Mouse (Mus musculus) monocyte, adult 2 months (primary cell): ENCODE data around the gene Akap3.
A peak's percentile ranks its signal among the peaks of the same experiment; 100 is the strongest.

ENCODE experiments used
- DNase-seq, 2 experiments: peaks; one replicate each; pipeline ENCODE4 v3.0.0; 2022; ENCODE audit warnings: low spot score in 2 of 2, low read depth in 1 of 2

Akap3 gene

GRCm38 (mm10) chr6:126852881-126853280 is at the start of gene Akap3:
Gene Akap3 (plus strand): TSS chr6:126853098.
- no peak for DNase-seq

GRCm38 (mm10) chr6:126806783-126807182 is 46.1 kb upstream of the Akap3 start:
- no peak for DNase-seq

GRCm38 (mm10) chr6:126808134-126808533 is 44.8 kb upstream of the Akap3 start:
- DNase-seq: no peak

GRCm38 (mm10) chr6:126808561-126808960 is 44.3 kb upstream of the Akap3 start:
- DNase-seq: no peak

GRCm38 (mm10) chr6:126811481-126811880 is 41.4 kb upstream of the Akap3 start:
- no peak for DNase-seq

- no peak for DNase-seq
These were observed 37.6 kb upstream of the Akap3 start for GRCm38 (mm10) chr6:126815206-126815750.

- DNase-seq: no peak
These were observed 36.6 kb upstream of the Akap3 start for GRCm38 (mm10) chr6:126816338-126816737.

GRCm38 (mm10) chr6:126823087-126823486 is 29.8 kb upstream of the Akap3 start:
- no peak for DNase-seq

- no peak for DNase-seq
These were observed 16.3 kb upstream of the Akap3 start for GRCm38 (mm10) chr6:126836628-126837027.

- peak; percentile 67 to 81 for DNase-seq
These were observed 3.9 kb upstream of the Akap3 start, which contains the start of gene Ndufa9 for GRCm38 (mm10) chr6:126848712-126849704. Gene Ndufa9 (minus strand): TSS chr6:126849136.

GRCm38 (mm10) chr6:126877118-126877517 is 24.2 kb downstream of the Akap3 start:
- no peak for DNase-seq

- DNase-seq: no peak
These were observed 54.5 kb downstream of the Akap3 start for GRCm38 (mm10) chr6:126907378-126907777.

GRCm38 (mm10) chr6:126907876-126908275 is 55.0 kb downstream of the Akap3 start:
- no peak for DNase-seq

- no peak for DNase-seq
These were observed 57.8 kb downstream of the Akap3 start for GRCm38 (mm10) chr6:126910727-126911126.

- DNase-seq: no peak
These were observed 62.0 kb downstream of the Akap3 start for GRCm38 (mm10) chr6:126914928-126915327.

GRCm38 (mm10) chr6:126921111-126921881 is 68.4 kb downstream of the Akap3 start, which contains the start of gene Dyrk4:
Gene Dyrk4 (minus strand): TSS chr6:126921839.
- DNase-seq: no peak
